Mouse (Mus musculus) heart, postnatal 4 days (tissue): ENCODE results near the gene Gm49333. TPM values are rescaled to one million over a fixed set of nuclear protein-coding genes. Genes with fewer than 3 reads are reported as not detected.
A peak's percentile ranks its signal among the peaks of the same experiment; 100 is the strongest.

Experiments used
- DNase-seq: peaks from one replicate; pipeline ENCODE4 v3.0.0; 2021
- microRNA-seq, 2 experiments: library from miRNA; unstranded; fragments of <30 nt; microRNA quantifications; one replicate each; pipeline ENCODE4 v1.2.0; 2021 to 2022
- total RNA-seq, 2 experiments: library from RNA; stranded (reverse); gene quantifications; 2 replicates each; pipeline ENCODE4 v1.2.3; 2021

Gm49333 gene
- total RNA-seq, 2 experiments from 2014 or later, result not detected

DNA sequence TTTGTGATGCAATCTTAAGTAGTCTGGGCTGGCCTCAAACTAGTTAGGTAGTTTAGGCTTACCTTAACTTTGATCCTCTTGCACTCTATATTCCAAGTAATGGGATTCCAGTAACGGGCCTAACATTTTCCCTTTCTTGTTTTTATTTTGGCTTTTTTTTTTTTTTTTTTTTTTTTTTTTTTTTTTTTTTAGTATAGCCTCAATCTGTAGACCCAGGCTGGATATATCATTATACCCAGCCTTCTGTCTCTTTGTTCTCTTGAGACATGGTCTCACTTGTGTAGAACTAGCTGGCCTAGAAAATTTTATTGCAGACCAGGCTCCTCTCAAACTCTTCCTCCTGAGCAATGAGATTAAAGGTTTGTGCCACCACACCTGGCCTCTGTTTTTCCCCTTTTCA is 80.2 kb downstream of the Gm49333 start:
- no peak for DNase-seq

DNA sequence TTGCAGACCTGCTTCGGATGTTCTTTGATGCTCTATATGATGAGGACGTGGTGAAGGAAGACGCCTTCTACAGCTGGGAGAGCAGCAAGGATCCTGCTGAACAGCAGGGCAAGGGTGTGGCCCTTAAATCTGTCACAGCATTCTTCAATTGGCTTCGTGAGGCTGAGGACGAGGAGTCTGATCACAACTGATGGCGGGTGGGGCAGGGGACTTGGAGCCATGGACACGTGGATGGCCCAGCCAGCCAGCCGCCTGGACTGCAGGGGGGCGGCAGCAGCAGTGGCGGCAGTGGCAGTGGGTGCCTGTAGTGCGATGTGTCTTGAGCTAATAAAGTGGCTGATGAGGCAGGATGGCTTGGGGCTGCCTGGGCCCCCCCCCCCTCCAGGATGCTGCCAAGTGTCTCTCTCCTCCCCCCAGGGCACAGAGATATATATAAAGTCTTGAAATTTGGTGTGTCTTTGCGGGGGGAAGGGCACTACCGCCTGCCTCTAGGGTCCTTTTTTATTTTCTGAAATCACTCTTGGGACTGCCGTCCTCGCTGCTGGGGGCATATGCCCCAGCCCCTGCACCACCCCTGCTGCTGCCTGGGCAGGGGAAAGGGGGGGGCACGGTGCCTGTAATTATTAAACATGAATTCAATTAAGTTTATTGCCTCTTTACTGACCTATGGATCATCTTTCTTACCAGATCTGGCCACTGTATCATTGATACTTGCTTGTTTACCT is 81.0 kb downstream of the Gm49333 start:
- DNase-seq, result no peak

DNA sequence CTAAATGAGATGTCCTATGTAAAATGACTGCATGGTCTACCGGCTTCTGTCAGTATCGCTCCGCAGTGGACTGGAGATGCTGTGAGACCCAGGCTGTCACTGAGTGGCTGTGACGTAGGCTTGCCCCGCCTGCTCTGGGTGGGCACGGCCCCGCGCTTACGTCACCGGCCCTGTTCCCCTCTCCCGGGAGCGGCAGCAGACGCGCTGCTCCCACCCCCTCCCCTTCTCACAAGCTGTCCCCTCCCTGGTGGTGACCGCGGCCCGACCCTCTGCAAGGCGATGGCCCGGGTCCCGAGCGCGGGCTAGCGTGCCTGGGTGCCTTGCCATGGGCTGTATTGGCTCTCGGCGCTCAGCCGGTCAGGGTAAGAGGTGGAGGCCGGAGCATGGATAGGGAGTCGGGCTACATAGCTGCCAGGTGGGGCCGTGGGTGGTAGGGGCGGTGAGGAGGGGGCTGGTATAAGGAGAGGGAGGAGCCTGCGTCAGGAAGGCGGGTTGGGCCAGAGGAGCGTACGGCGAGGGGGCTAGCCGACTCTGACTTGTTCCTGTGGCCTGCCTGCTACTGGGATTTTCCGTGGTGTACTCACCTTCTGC is 81.8 kb downstream of the Gm49333 start, which contains the start of gene Fam131a:
Gene Fam131a (plus strand): TSS at position 131 of the 591 bp plus-strand sequence.
- peak; percentile 93 for DNase-seq

DNA sequence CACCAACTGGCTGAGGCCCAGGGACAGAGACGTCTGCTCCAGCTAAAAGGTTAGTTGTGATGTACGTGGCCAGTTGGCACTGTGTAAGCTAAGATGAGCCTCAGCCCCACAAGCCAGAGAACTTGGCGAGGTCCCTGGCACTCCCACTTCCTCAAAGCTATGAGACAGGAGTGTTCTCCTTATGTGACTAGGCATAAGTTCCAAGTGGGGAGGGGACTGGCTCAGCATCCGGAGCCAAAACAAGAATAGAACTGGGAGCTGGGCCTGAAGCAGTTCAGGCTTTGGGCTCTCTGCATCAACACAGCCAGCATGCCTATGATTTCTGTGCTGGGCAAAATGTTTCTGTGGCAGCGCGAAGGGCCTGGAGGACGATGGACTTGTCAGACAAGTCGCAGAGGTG is 83.4 kb downstream of the Gm49333 start:
- peak; percentile 64 for DNase-seq

Small RNA genes lying within 50 kb of the gene (microRNA-seq; reads per million reads assigned to microRNA genes)
- 0.41 to 1.7 reads per million in 2 experiments for gene Mir1224

Other genes starting within 250 kb of the Gm49333 start
- 10 to 100 TPM; 56.2 to 58.6 TPM for gene Abcc5, start 185.2 kb upstream of the Gm49333 start, total RNA-seq
- gene Eif2b5, start 112.8 kb upstream of the Gm49333 start, total RNA-seq, result 10 to 100 TPM; 55.9 to 59.8 TPM
- gene Dvl3, start 94.6 kb upstream of the Gm49333 start, total RNA-seq, result 10 to 100 TPM; 70.6 to 73.1 TPM
- 100 to 1,000 TPM; 283 to 296 TPM for gene Ap2m1, start 76.1 kb upstream of the Gm49333 start, total RNA-seq
- gene Abcf3, start 63.0 kb upstream of the Gm49333 start, total RNA-seq, result 10 to 100 TPM; 64.0 to 65.1 TPM
- not detected for gene Vwa5b2, start 22.1 kb upstream of the Gm49333 start, total RNA-seq
- 1 to 10 TPM; 5.2 to 5.4 TPM for gene Eef1akmt4, start within 50 bp of the Gm49333 start, total RNA-seq
- 10 to 100 TPM; 13.6 to 14.6 TPM for gene Alg3, start 125 bp downstream of the Gm49333 start, total RNA-seq
- 1 to 10 TPM; 2.0 TPM for gene Camk2n2, start 9.7 kb downstream of the Gm49333 start, total RNA-seq
- gene Ece2, start 18.2 kb downstream of the Gm49333 start, total RNA-seq, result 1 to 10 TPM in 1 of 2 experiments, under 1 TPM in 1; 0.93 to 1.4 TPM
- 100 to 1,000 TPM; 185 to 194 TPM for gene Psmd2, start 40.0 kb downstream of the Gm49333 start, total RNA-seq
- 100 to 1,000 TPM; 374 TPM for gene Eif4g1, start 56.7 kb downstream of the Gm49333 start, total RNA-seq
- 10 to 100 TPM in 1 of 2 experiments, 1 to 10 TPM in 1; 10.0 to 13.8 TPM for gene Fam131a, start 81.6 kb downstream of the Gm49333 start, total RNA-seq
- 10 to 100 TPM; 15.6 to 16.7 TPM for gene Polr2h, start 106.1 kb downstream of the Gm49333 start, total RNA-seq
- gene Clcn2, start 106.1 kb downstream of the Gm49333 start, total RNA-seq, result 1 to 10 TPM; 3.2 to 4.5 TPM
- gene Chrd, start 121.5 kb downstream of the Gm49333 start, total RNA-seq, result 1 to 10 TPM; 1.6 to 1.9 TPM
- under 1 TPM in 1 of 2 experiments, not detected in 1; 0.27 TPM for gene Thpo, start 122.9 kb downstream of the Gm49333 start, total RNA-seq